Mouse (Mus musculus) adipocyte (in vitro differentiated cells): ENCODE results near the gene Zdhhc4.
A peak's percentile ranks its signal among the peaks of the same experiment; 100 is the strongest.

ENCODE experiments used
- DNase-seq: peaks from one replicate; pipeline ENCODE4 v3.0.0-alpha.2; 2016; ENCODE audit warnings: low spot score

Gene Zdhhc4

GRCm38 (mm10) chr5:143328690-143329495 lies at the start of gene Zdhhc4:
Gene Zdhhc4, minus strand, starts transcription at chr5:143329256.
- peak; percentile 88 for DNase-seq

DNA sequence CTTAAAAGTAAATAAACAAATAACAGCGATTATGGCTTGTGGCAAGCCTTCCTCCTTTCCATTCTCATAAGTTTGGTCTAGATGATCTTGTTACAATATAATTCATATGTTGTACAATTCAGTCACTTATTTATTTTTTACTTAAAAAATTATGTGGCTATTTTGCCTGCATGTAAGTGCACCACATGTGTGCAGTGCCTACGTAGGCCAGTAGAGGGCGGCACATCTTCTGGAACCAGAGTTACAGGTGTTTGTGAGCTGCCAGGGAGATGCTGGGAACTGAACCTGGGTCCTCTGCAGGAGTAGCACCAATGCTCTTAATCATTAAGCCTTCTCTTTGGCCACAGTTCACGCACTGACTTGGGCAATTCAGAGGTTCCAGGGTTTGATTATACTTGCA lies 47.1 kb upstream of the Zdhhc4 start:
- DNase-seq: no peak

GRCm38 (mm10) chr5:143375242-143375641 lies 46.2 kb upstream of the Zdhhc4 start:
- DNase-seq: no peak

DNA sequence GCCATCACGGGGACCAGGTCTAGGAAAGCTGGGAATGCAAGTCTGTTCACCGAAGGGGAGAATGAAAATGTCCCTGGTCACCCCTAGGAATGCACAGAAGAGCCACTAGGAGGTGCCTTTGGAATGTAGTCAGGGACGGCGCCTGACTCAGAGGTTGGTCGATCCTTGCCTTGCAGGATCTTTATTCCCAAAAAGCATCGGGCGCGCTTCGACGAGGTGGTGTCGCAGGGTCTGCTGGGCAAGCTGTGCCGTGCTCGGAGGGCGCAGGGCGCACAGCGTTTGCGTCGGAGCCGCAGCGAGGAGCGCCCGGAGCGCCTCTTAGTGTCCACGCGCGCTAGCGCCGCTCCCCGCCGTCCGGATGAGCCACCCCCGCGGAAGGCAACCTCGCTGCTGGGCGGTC lies 43.8 kb upstream of the Zdhhc4 start:
- no peak for DNase-seq

DNA sequence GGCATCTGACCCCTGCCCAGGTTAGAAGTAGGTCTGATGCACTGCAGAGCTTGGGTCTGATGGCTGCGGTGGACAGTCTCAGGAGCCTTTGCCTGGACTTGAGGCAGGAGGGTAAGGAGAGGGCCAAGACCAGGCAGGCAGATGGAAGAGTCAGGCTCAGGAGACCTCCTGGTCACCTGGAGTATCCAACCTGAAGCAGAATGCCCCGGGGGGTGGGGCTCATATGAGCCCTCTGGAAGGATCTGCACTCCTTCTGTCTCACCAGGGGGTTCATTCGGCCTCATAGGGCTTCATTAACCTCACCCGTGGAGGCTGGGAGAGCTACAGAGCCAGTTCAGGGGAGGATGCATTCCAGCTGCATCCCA lies 42.1 kb upstream of the Zdhhc4 start:
- DNase-seq: no peak

DNA sequence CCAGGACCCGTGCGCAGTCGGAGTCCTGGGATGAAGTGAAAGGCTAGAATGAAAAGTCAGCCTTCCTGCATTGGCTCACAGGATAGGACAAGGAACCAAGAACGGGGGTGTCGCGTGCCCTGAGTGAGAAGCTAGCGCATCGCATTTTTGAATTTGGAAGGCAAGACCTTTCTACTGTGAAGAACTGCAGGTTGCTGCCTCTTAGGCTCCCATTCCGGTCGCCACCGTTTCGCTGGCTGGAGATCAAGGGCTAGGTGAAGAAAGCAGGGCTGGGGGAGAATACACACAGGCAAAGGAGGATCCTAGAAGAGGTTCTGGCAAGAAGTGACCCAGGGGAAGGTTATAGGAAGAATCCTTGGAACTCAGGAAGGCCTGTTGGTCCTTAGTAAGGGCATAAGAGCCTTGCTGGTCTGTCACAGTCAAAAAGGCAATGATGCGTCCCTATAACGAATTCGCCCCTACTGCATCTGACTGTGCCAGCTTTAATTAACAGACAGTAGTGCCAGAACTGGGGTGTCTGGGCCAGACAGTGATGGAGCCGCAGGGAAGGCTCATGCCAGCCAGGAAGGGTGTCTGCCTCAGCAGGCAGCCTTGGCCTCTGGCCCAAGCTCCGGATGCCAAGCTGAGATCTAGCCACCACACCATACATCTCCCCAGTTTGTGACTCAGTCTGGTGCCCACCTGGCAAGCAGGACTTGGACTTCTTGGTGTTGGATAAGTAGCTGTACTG lies 41.5 kb upstream of the Zdhhc4 start:
- DNase-seq: no peak

GRCm38 (mm10) chr5:143369611-143370255 lies 40.7 kb upstream of the Zdhhc4 start:
- DNase-seq: no peak

DNA sequence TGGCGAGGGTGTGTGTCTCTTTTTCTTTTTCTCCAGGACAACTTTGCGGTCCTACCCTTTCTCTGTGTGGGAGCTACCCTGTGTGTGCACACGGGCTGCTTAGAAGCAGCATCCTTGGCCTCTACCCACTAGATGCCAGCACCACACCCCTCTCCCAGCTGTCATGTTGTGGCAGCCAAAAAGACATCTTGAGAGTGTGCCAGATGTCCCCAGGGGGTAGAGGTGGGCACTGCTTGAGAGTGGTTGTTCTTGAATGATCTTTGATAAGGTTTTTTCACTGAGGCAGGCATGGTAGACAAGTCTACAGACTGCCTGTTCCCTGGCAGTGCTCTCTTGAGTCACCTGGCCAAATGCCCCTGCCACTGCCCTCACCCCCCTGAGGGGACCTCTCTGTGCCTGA lies 38.9 kb upstream of the Zdhhc4 start:
- no peak for DNase-seq

DNA sequence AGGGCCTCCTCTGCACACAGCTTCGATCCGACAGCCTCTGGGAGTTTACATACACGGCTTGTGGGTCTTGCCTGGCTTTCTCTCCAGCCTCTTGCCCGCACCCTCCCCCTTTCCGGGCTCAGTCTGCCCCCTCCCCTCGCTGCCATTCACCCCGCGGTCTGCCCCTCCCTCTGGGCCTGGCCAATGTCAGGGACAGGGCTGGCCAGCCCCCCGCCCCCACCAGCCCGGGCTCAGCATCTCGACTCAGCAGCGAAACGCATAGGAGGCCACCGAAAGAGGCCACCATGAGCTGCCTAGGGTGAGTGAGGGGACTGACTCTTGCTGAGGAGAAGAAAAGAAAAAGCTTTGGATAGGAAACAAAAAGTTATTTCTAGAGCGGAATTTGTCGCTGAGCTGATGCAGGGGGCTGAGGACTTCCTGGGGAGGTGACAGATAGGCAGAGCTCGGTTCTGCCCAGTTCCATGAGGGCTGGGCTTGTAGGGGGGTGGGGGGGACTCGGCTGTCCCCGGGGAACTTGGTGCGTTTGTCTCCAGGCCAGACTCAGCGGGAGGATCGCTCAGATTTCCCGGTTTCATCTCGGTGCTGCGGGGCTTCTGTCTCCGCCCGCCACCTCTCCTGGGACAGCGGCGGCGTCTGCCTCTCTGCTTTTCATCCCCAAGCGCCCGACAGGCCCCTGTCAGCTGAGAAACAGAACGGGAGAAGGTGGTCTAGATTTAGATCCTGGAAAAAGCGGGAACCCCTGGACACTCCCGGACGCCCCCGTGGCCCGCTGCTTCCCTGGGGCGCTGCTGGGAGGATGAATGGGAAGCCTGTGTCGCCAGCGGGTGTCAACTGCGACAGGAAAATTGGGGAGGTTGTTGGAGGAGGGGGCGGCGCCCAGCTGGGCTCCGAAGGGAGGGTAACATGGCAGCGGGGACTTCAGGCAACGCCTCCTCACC lies 34.9 kb upstream of the Zdhhc4 start:
- DNase-seq: no peak

GRCm38 (mm10) chr5:143361428-143361827 lies 32.4 kb upstream of the Zdhhc4 start:
- DNase-seq: no peak

GRCm38 (mm10) chr5:143360000-143360399 lies 30.9 kb upstream of the Zdhhc4 start:
- DNase-seq: no peak

GRCm38 (mm10) chr5:143359263-143359662 lies 30.2 kb upstream of the Zdhhc4 start:
- DNase-seq: no peak

DNA sequence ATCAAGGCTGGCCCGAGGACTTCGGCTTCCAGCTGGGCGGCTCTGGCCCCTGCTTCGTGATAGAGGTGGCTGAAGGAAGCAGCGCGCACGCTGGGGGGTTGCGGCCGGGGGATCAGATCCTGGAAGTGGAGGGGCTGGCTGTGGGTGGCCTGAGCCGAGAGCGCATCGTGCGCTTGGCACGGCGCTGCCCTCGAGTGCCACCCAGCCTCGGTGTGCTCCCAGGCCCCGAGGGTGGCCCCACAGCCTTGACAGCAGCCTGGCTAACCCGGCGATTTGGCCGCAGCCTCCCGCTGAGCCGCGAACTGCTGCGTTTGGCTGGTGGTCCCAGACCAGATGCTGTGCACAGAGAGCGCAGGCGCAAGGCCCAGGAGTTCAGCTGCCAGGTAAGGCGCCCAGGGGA lies 28.5 kb upstream of the Zdhhc4 start:
- DNase-seq: no peak

- no peak for DNase-seq
These were observed 27.8 kb upstream of the Zdhhc4 start, which contains the start of gene Grid2ip for GRCm38 (mm10) chr5:143356686-143357388. Gene Grid2ip, plus strand, starts transcription at chr5:143357338.

DNA sequence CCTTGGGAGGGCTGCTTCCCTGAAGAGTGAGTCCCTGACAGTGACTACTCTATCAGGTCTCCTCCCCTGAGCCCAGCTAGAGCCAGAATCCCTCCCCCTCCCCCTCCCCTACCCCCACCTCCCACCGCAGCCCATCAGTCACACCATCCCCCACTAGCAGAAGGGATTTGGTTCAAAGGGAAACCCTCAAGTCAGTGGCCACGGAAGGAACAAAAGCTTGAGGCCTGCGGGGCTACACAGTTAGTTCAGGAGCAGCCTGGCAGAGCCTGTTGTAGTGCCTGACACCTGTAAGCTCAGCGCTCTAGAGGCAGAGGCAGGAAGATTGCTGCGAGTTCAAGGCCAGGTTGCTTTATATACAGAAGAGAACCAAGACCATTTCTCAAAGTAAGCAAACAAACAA lies 27.0 kb upstream of the Zdhhc4 start:
- no peak for DNase-seq

DNA sequence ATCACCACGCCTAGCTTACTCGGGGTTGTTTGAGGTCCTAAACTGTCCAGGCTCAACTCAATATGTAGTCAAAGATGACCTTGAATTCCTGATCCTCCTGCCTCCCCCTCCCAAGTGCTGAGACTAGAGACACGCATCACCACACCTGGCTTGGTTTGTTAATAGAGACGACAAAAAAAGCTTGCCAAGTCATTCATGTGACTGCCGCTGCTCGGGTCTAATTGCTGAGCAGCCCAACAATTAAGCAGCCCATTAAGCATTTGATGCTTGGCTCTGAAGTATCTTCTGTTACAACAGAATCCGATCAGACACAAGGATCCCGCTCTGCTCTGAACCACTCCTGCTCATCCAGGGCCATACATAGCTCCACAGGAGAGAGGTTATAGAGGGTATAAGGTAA lies 17.3 kb upstream of the Zdhhc4 start:
- DNase-seq: no peak

DNA sequence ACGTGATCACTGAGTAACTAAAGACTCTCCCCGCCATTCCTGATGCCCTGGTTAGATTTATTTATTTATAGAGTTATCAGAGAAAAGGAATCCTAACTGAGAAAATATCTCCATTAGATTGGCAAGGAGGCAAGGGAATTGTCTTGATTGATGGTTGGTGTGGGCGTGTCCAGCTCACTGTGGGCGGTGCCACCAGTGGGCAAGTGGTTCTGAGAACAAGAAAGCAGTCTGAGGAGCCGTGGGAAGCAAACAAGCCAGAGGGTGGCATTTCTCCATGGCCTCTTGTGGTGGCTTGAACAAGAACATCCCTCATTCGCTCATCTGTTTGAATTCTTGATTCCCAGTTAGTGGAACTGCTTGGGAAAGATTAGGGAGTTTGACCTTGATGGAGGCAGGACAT lies 10.5 kb upstream of the Zdhhc4 start:
- DNase-seq: no peak

GRCm38 (mm10) chr5:143336559-143336958 lies 7.5 kb upstream of the Zdhhc4 start:
- no peak for DNase-seq

- DNase-seq: no peak
These were observed 6.0 kb upstream of the Zdhhc4 start for GRCm38 (mm10) chr5:143335089-143335460.

GRCm38 (mm10) chr5:143334418-143335088 lies 5.5 kb upstream of the Zdhhc4 start:
- no peak for DNase-seq

- DNase-seq: peak; percentile 87
These were observed 4.8 kb upstream of the Zdhhc4 start for GRCm38 (mm10) chr5:143333872-143334271.
